Mouse (Mus musculus) kidney, postnatal 36 days (tissue): Measurements from ENCODE around the gene Plp1.

Source experiments
- DNase-seq, 2 experiments: peaks; one replicate each; pipeline ENCODE4 v3.0.0; 2021 to 2022; ENCODE audit warnings: mixed read lengths in 2 of 2

Gene Plp1

DNA sequence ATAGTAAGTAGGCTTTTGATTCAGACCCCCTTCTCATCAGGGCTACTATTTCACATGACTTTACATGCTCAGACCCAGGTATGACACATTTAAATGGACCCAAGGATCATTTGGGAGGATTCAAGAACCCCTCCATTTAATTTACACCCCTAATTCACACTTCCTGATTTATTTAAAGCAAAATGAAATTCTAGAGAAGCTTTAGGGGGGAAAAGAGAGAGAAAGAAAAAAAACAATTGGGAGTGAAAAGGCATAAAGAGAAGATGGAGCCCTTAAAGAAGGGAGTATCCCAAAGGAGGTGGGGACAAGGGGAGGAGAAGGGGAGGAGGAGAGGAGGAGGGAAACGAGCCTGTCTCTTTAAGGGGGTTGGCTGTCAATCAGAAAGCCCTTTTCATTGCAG is at the start of gene Plp1:
Plp1 (plus strand) TSS at position 301 of the 400 bp plus-strand sequence.
- DNase-seq: no peak

DNA sequence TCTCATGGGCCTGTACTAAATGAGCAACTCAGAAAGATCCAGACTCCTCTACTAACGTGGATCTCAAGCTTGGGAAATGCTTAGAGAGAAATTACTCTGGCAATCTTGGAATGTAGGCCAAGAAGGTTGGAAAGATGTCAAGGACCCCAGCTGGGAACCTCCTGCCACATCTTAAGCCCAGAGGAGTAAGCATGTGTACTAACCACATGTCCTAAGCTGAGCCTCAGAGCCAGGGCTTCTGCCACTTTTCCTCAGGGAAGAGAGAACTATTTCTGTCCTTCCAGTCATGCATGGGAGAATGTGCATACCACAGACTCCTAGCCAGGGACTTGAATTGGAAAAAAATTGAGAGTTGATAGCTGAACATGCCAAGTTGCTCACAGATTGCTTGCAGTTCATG is 49.4 kb upstream of the Plp1 start:
- DNase-seq: no peak

- peak in 1 of 2 experiments; percentile 1 for DNase-seq
Measured at GRCm38 (mm10) chrX:136778046-136778445, 44.4 kb upstream of the Plp1 start.

DNA sequence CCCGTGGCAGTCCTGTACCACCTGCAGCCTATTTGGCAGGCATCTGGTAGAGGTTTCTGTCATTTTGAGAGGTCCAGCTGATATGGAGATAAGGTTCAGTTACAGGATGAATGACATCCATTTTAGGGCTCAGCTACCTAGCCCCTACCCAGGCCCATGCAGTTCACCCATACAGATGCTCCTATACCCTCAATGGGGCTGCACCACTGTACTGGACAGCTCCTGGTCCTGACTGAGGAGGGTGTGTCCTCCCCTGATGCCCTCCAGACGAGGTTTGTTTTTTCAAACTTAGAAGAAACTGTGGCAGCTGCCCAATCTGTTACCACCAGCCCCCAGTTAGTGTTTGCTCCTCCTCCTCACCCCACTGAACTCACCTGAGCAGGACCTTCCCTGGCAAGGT is 43.2 kb upstream of the Plp1 start:
- no peak for DNase-seq

- no peak for DNase-seq
Measured at GRCm38 (mm10) chrX:136780041-136780440, 42.4 kb upstream of the Plp1 start, which contains the start of gene Glra4. Glra4 (minus strand) TSS chrX:136780141.

- DNase-seq: peak; percentile 2 to 11
Measured at GRCm38 (mm10) chrX:136789446-136789845, 33.0 kb upstream of the Plp1 start.

- no peak for DNase-seq
Measured at GRCm38 (mm10) chrX:136797223-136797622, 25.2 kb upstream of the Plp1 start.

DNA sequence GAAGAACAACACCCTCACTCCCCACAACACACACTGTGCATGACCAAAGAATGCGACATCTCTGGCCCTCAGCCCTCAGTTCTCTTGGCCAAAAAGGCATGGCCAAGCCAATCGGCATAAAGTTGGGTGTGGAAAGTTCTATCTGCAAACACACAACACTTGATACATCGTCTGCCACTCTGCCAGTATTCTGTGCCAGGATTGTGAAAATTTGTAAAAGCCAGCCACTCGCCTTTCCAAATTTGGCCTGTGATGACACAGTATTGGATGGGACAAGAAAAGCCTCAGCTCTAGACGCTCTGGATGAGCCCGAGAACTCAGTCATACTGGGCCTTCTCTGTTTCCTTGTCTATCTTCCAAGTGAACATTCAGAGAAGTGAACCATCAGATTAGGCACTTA is 2.7 kb upstream of the Plp1 start:
- no peak for DNase-seq

DNA sequence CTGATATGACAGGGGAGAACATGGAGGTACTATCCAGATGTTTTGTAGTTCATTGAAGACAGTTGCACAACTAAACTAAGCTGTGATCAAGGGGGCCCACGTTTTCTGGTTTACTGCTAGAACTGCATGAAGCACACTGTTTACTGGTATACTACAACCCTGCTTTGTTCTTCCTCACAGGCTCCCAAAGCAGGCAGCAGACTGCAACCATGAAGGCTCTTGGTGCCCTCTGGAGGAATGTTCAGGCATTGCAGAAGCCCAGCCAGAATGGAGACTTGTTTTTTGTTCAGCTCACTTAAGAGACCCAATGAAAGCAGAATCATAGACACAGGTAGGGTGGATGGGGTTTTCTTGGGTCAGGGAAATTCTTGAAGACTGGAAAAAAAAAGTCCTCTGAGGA is 2.2 kb upstream of the Plp1 start:
- DNase-seq: peak; percentile 51 to 79

DNA sequence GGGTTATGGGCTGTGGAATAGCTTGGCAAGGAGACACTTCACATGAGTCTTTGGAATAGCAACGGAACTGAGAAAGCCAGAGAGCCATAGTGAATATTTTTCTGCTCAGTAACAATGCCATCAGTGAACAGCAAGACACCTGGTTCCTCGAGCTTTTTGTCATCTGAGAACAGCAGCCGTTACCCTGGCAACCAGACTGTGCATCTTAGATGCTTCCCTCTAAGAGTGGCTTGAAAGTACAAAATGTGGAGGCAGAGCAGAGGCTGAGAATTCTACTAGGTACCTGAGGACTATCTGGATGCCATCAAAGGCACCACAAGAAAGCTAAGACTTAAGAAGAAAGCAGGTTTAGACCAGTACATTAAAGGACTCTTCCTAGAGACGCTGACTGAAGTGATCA is 2.5 kb downstream of the Plp1 start:
- DNase-seq: no peak

GRCm38 (mm10) chrX:136828610-136829009 is 6.1 kb downstream of the Plp1 start:
- DNase-seq: no peak

- DNase-seq: no peak
Measured at GRCm38 (mm10) chrX:136850300-136850699, 27.8 kb downstream of the Plp1 start.

DNA sequence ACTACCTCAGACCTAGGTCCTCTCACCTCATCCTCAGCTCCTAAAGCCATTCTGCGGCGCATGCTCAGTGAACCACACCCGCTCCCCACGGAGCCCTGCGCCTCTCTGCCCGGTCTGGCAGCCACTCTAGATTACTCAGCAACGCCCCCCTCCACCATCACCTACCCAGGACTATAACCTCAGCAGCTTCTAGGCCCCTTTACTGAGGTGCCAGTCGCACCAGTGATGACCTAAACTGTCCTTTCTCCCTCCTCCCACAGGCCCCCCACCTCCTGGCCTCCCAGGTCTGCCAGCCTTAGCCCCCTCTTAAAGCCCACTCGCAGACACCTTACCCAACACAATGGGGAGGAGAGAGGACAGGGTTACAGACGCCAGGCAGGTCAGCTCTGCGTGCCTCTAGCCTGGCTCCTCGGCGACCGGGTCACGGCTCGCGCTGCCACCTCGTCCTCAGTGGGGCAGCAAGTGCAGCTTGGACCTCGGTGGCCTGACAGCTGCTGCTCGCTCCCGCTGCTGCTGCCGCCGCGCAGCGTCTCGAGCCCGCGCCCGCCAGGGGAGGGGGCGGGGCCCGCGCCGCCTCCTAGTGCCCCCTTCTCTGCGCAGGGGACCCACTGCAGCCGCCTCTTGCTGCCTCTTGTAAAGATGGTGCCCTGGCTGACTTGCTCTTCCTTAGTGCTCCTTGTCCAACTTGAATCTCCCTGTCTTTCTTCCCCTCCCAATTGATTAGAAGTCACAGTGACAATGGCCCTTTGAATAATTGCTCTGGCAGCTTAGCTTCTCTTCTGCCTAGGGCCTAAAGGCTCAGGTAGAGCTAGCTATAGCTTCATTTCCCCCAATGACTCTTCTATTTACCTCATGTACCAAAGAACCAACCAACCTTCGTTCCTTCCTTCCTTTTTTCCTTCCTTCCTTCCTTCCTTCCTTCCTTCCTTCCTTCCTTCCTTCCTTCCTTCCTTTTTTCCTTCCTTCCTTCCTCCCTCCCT is 45.9 kb downstream of the Plp1 start, which contains the start of gene Rab9b:
Rab9b (minus strand) TSS at position 695 of the 980 bp plus-strand sequence.
- peak in 1 of 2 experiments; percentile 6 for DNase-seq
